Mouse (Mus musculus) hindbrain, embryonic 16.5 days (tissue): Measurements from ENCODE around the gene Sap25. TPM values are rescaled to one million over a fixed set of nuclear protein-coding genes. Genes with fewer than 3 reads are reported as not detected.

Experiments
- ATAC-seq: fragments of 200-750 bp; cut with Nextera tagmentation; 2 replicates; pipeline ENCODE4 v1.8.0; 2017; ENCODE audit warnings: moderate TSS enrichment, moderate library complexity
- H3K27ac ChIP-seq: fragments of 300-500 bp; sonication (generic); 2 replicates; pipeline ENCODE4 v1.5.1; 2014; ENCODE audit warnings: low read depth, mild to moderate bottlenecking, control low read depth, low read length, moderate library complexity
- H3K27me3 ChIP-seq: fragments of 300-500 bp; sonication (generic); replicated peaks from 2 replicates; pipeline ENCODE4 v1.6.1; 2014; ENCODE audit warnings: low read length; ENCODE audit not compliant: control insufficient read depth, insufficient read depth
- H3K36me3 ChIP-seq: fragments of 300-500 bp; sonication (generic); 2 replicates; pipeline ENCODE4 v1.6.1; 2014; ENCODE audit warnings: mild to moderate bottlenecking, low read length, moderate library complexity, mixed read lengths; ENCODE audit not compliant: control insufficient read depth, insufficient read depth
- H3K4me1 ChIP-seq: fragments of 300-500 bp; sonication (generic); 2 replicates; pipeline ENCODE4 v1.6.1; 2014; ENCODE audit warnings: low read depth, low read length; ENCODE audit not compliant: control insufficient read depth, insufficient read depth
- H3K4me2 ChIP-seq: fragments of 300-500 bp; sonication (generic); 2 replicates; pipeline ENCODE4 v1.6.1; 2014; ENCODE audit warnings: mild to moderate bottlenecking, low read length, control low read depth, moderate library complexity
- H3K4me3 ChIP-seq: fragments of 300-500 bp; sonication (generic); 2 replicates; pipeline ENCODE4 v1.5.1; 2014; ENCODE audit warnings: mild to moderate bottlenecking, low read length, control low read depth, moderate library complexity
- H3K9ac ChIP-seq: fragments of 300-500 bp; sonication (generic); 2 replicates; pipeline ENCODE4 v1.6.1; 2014; ENCODE audit warnings: low read depth, mild to moderate bottlenecking, control low read depth, low read length, moderate library complexity
- H3K9me3 ChIP-seq: fragments of 300-500 bp; sonication (generic); 2 replicates; pipeline ENCODE4 v1.6.1; 2014; ENCODE audit warnings: mild to moderate bottlenecking, low read length, moderate library complexity; ENCODE audit not compliant: control insufficient read depth
- WGBS: fragments of 180-500 bp; shearing (Covaris S2); extraction: QIAGEN DNeasy Blood & Tissue Kit; methylation state at CpG from one replicate; pipeline ENCODE4 v1.1.7; 2014; 5-methylcytosine and 5-hydroxymethylcytosine counted together
- polyA plus RNA-seq: library from polyadenylated mRNA; unstranded; fragments of >200 nt; fragmentation: Nextera tagmentation; extraction: Ambion mirVana; gene quantifications from 2 replicates; pipeline ENCODE4 v1.2.1, GENCODE M21; 2015

The Sap25 gene
- polyA plus RNA-seq, 1 experiment from 2014 or later, result 3.4 TPM

- H3K4me2 ChIP-seq, result no peak overlapping the region
- no peak overlapping the region for H3K27ac ChIP-seq
- H3K9ac ChIP-seq, result no peak overlapping the region
- no peaks in the 10 kb centered on the region for H3K9me3 ChIP-seq
- no peaks in the 10 kb centered on the region for H3K27me3 ChIP-seq
- no peak for ATAC-seq
- H3K4me1 ChIP-seq, result no peaks in the 10 kb centered on the region
- H3K4me3 ChIP-seq, result no peak overlapping the region
- WGBS, result 89% methylated on average over 7 of the region's 7 CpGs
- H3K36me3 ChIP-seq, result no peaks in the 10 kb centered on the region
Measured at GRCm38 (mm10) chr5:137615347-137615746, 25.8 kb upstream of the Sap25 start.

- Histone ChIP-seq H3K9ac (no peak overlapping the region), H3K4me2 (no peak overlapping the region), H3K36me3 (no peaks in the 10 kb centered on the region), H3K4me1 (peaks cover 4% of the 10 kb centered on the region; the same call in 1 of the 2 replicates), H3K27ac (no peak overlapping the region), H3K27me3 (no peaks in the 10 kb centered on the region), H3K4me3 (no peak overlapping the region), H3K9me3 (no peaks in the 10 kb centered on the region)
- no peak for ATAC-seq
- 83% methylated on average over 11 of the region's 11 CpGs for WGBS
Measured at GRCm38 (mm10) chr5:137623937-137624530, 17.1 kb upstream of the Sap25 start.

- Histone ChIP-seq H3K4me1 (peaks cover 29% of the 10 kb centered on the region), H3K4me2 (peak overlapping the region; percentile 80), H3K9me3 (no peaks in the 10 kb centered on the region), H3K4me3 (peak overlapping the region; percentile 99), H3K27ac (peak overlapping the region; percentile 91), H3K36me3 (no peaks in the 10 kb centered on the region), H3K27me3 (no peaks in the 10 kb centered on the region), H3K9ac (peak overlapping the region; percentile 81)
- ATAC-seq, result no peak
- 6% methylated on average over 9 of the region's 9 CpGs for WGBS
Measured at GRCm38 (mm10) chr5:137627991-137628390, 13.1 kb upstream of the Sap25 start.

- no peaks in the 10 kb centered on the region; the same call in 1 of the 2 replicates for H3K36me3 ChIP-seq
- under 1% methylated on average over 44 of the region's 46 CpGs for WGBS
- H3K4me2 ChIP-seq, result peak within 1 kb of the TSS; percentile 97
- peak within 1 kb of the TSS; percentile 92 for H3K27ac ChIP-seq
- H3K4me3 ChIP-seq, result peak within 1 kb of the TSS; percentile 99
- peak; percentile 99 for ATAC-seq
- peaks cover 29% of the 10 kb centered on the region for H3K4me1 ChIP-seq
- peak within 1 kb of the TSS; percentile 92 for H3K9ac ChIP-seq
- H3K9me3 ChIP-seq, result no peaks in the 10 kb centered on the region
- H3K27me3 ChIP-seq, result no peaks in the 10 kb centered on the region
Measured at GRCm38 (mm10) chr5:137628498-137629305, 12.4 kb upstream of the Sap25 start, which contains the start of the genes Fbxo24, Lrch4 and Gm20605. Fbxo24 (minus strand) TSS chr5:137629002. Lrch4 (plus strand) TSS chr5:137629121. Gm20605 (plus strand) TSS chr5:137629175.

GRCm38 (mm10) chr5:137629306-137629721, 11.8 kb upstream of the Sap25 start:
- under 1% methylated on average over 23 of the region's 23 CpGs for WGBS
- Histone ChIP-seq H3K9me3 (no peaks in the 10 kb centered on the region), H3K4me2 (peak overlapping the region; percentile 97), H3K36me3 (peaks cover 5% of the 10 kb centered on the region; the same call in 1 of the 2 replicates), H3K4me1 (peaks cover 29% of the 10 kb centered on the region), H3K9ac (peak overlapping the region; percentile 92), H3K4me3 (peak overlapping the region; percentile 99), H3K27ac (peak overlapping the region; percentile 92), H3K27me3 (no peaks in the 10 kb centered on the region)
- peak; percentile 19; the same call in 1 of the 2 replicates for ATAC-seq

GRCm38 (mm10) chr5:137629906-137630545, 11.1 kb upstream of the Sap25 start:
- Histone ChIP-seq H3K27ac (peak overlapping the region; percentile 37; the same call in 1 of the 2 replicates), H3K4me3 (peak overlapping the region; percentile 99), H3K4me2 (peak overlapping the region; percentile 97), H3K36me3 (peaks cover 5% of the 10 kb centered on the region; the same call in 1 of the 2 replicates), H3K4me1 (peaks cover 29% of the 10 kb centered on the region), H3K27me3 (no peaks in the 10 kb centered on the region), H3K9ac (peak overlapping the region; percentile 92), H3K9me3 (no peaks in the 10 kb centered on the region)
- ATAC-seq, result no peak
- 25% methylated on average over 6 of the region's 6 CpGs for WGBS

- ATAC-seq, result no peak
- 30% methylated on average over 3 of the region's 3 CpGs for WGBS
- Histone ChIP-seq H3K36me3 (peaks cover 8% of the 10 kb centered on the region), H3K27me3 (no peaks in the 10 kb centered on the region), H3K4me3 (peak overlapping the region; percentile 99; the same call in 1 of the 2 replicates), H3K4me2 (peak overlapping the region; percentile 97), H3K9me3 (no peaks in the 10 kb centered on the region), H3K9ac (peak overlapping the region; percentile 47), H3K4me1 (peaks cover 29% of the 10 kb centered on the region), H3K27ac (peak overlapping the region; percentile 64; the same call in 1 of the 2 replicates)
Measured at GRCm38 (mm10) chr5:137630602-137631001, 10.5 kb upstream of the Sap25 start.

GRCm38 (mm10) chr5:137631171-137631570, 10.0 kb upstream of the Sap25 start:
- H3K4me1 ChIP-seq, result peaks cover 29% of the 10 kb centered on the region
- H3K36me3 ChIP-seq, result peaks cover 12% of the 10 kb centered on the region
- no peak overlapping the region; the same call in 1 of the 2 replicates for H3K4me3 ChIP-seq
- WGBS, result 67% methylated on average over 9 of the region's 9 CpGs
- no peak for ATAC-seq
- peak overlapping the region; percentile 47; the same call in 1 of the 2 replicates for H3K9ac ChIP-seq
- H3K4me2 ChIP-seq, result peak overlapping the region; percentile 97
- no peaks in the 10 kb centered on the region for H3K27me3 ChIP-seq
- peak overlapping the region; percentile 64; the same call in 1 of the 2 replicates for H3K27ac ChIP-seq
- no peaks in the 10 kb centered on the region for H3K9me3 ChIP-seq
